In the genomic region with DNA sequence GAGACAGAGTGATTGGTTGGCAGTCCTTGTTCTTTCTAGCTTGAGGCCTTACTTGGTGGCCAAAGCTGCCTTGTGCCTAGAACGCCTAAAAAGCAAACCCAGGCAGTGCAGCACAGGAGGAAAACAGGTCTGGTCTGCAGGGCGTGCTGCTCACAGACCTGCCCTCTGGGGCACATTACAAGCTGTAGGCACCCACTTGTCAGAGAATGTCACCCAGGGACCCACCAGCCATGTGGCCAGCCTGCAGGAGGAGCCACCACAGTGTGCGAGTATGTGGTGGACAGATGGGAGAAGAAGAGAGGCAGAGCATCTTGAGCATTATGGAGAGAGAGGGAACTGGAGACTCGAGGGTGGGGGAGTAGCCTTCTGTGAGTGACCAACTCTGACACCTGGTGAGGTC, we compare ENCODE assay signal across 16 mouse cellular contexts.
"Had no signal": no experiment of that assay in that cellular context is flagged by ENCODE, and none has a peak within 500 bp of the region (broad histone marks: within the 10 kb centered on the region; RNA-seq: fewer than 3 reads in every experiment).

No protein-coding gene starts in this region.

- H3K27ac ChIP-seq: neural tube, embryonic 13.5 days; neural tube, embryonic 15.5 days; stomach, embryonic 15.5 days; stomach, postnatal 0 days had no signal

- H3K4me2 ChIP-seq: neural tube, embryonic 13.5 days; neural tube, embryonic 15.5 days; stomach, embryonic 15.5 days had no signal

- H3K27me3 ChIP-seq: neural tube, embryonic 13.5 days; neural tube, embryonic 15.5 days; stomach, embryonic 15.5 days had no signal

- H3K9me3 ChIP-seq: neural tube, embryonic 13.5 days; neural tube, embryonic 15.5 days; stomach, embryonic 15.5 days had no signal

- H3K36me3 ChIP-seq: neural tube, embryonic 13.5 days; neural tube, embryonic 15.5 days; stomach, embryonic 15.5 days had no signal

- H3K4me3 ChIP-seq: neural tube, embryonic 13.5 days; neural tube, embryonic 15.5 days; stomach, embryonic 15.5 days had no signal

- DNase-seq: retina, postnatal 1 day; right cerebral cortex, adult 18-20 months; right cerebral cortex, postnatal 14 days; right cerebral cortex, postnatal 25 days; right cerebral cortex, postnatal 4 days; spleen, adult 18-20 months; thymus, adult 18-20 months; thymus, adult 2 months; thymus, postnatal 14 days; thymus, postnatal 25 days; thymus, postnatal 36 days; thymus, postnatal 4 days had no signal

- H3K9ac ChIP-seq: neural tube, embryonic 13.5 days; neural tube, embryonic 15.5 days; stomach, embryonic 15.5 days had no signal

- H3K4me1 ChIP-seq: neural tube, embryonic 15.5 days had no signal
